Mouse (Mus musculus): Measurements from ENCODE around the gene Bicra. TPM values are rescaled to one million over a fixed set of nuclear protein-coding genes. Genes with fewer than 3 reads are reported as not detected.
A peak's percentile ranks its signal among the peaks of the same experiment; 100 is the strongest.

Gene Bicra
- total RNA-seq, 2 experiments from 2014 or later: 11.4 to 17.3 TPM

GRCm38 (mm10) chr7:16019256-16020094, 28.2 kb downstream of the Bicra start:
- intact Hi-C loops (cut with DNase I): no loop called here
- DNase-seq (ENCODE audit: low spot score in 2 of 2): no peak

DNA sequence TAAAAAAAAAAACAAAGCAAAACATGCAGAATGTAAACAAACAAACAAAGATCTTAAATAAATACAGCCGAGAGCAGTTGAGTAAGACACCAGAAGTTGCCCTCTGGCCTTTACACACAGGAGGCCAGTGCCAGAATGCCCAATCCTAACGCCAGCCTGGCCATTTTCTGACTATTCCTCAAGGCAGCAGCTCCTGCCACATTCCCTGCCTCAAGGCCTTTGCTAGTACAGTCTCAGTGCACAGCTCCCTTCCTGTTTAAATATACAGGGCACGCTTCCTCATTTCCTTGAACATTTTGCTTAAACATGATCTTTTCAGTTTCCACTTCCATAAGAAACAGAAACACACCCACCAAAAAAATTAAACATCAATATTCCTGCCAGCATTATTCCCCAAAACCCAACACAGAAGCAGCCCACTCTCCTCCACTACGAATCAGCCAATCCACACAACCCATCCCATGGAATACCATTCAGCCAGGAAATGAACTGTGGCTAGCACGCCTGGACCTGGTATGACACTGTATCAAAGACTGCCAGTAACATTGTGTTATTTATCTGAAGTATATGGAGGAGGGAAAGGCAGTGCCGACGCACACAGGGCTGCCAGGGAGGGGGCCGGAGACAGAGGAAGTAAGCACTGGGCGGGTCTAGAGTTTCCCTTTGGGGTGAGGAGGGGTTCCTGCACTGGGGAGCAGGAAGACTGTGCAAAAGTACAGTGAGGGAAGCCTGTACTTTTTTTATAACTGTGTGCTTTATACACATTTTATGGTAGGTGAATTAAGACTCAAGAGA, 29.5 kb downstream of the Bicra start:
- intact Hi-C loops (cut with DNase I): no loop called here

DNA sequence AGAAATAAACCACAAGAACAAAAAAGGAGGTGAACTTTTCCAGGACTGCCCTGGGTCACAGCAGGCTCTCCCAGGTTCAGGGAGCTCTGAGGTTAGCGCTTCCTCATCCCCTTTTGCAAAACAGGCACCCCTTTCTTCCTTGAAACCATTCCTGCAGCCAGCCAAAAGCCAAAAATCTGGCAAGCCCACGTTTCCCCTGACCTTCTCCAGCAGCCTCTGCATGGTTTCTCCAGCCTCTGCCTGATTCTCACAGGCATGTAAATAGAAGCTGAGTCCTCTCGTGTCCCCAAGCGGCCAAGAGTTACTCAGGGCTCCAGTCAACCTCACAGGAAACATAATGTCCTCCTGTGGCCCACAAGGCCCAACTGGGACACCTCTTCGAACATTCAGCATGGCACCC, 32.3 kb downstream of the Bicra start:
- intact Hi-C loops (cut with DNase I): no loop called here
- DNase-seq (ENCODE audit: low spot score in 2 of 2): no peak

More for the DNA sequence above, 29.5 kb downstream of the Bicra start:
- no peak for DNase-seq (ENCODE audit: low spot score in 2 of 2)

- DNase-seq (ENCODE audit: low spot score in 2 of 2): no peak
- intact Hi-C loops (cut with DNase I): no loop called here
These were observed 33.1 kb downstream of the Bicra start for GRCm38 (mm10) chr7:16014521-16015175.

GRCm38 (mm10) chr7:16013722-16014275, 33.9 kb downstream of the Bicra start:
- intact Hi-C loops (cut with DNase I): no loop called here
- no peak for DNase-seq (ENCODE audit: low spot score in 2 of 2)

DNA sequence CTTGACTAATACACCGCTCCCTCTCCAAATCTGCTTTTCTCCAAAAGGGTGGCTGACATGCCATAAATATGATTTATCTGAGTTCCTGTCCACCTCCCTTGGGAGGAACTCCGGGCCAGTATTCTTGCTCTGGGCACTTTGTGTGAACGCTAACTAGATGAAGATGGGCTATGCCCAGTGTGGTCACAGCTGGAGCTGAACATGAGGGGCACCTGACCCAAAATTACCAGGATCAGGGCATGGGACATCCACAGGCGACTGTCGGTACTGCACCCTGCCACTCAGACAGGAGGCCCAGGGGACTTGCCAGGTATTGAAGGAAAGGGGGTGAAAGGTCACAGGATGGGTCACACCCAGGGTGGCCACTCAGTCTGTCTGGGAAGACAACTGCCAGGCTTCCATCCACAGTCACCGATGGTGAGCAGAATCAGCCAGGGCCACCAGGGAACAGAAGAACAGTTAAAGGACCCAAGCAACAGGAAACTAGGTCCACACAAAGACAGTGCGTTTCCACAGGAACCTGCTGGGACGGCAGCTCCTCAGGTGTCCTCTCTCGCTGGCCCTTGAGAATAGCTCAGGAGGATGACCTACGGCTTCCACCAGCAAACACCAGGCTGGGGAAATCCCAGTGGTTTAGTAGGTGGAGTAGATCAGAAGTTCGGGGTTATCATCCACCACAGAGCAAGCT, 35.0 kb downstream of the Bicra start:
- no peak for DNase-seq (ENCODE audit: low spot score in 2 of 2)

GRCm38 (mm10) chr7:16011418-16012085, 36.2 kb downstream of the Bicra start:
- intact Hi-C loops (cut with DNase I): no loop called here
- no peak for DNase-seq (ENCODE audit: low spot score in 2 of 2)

More for the DNA sequence above, 35.0 kb downstream of the Bicra start:
- intact Hi-C loops (cut with DNase I): no loop called here

GRCm38 (mm10) chr7:16010649-16011048, 37.1 kb downstream of the Bicra start:
- intact Hi-C loops (cut with DNase I): no loop called here

DNA sequence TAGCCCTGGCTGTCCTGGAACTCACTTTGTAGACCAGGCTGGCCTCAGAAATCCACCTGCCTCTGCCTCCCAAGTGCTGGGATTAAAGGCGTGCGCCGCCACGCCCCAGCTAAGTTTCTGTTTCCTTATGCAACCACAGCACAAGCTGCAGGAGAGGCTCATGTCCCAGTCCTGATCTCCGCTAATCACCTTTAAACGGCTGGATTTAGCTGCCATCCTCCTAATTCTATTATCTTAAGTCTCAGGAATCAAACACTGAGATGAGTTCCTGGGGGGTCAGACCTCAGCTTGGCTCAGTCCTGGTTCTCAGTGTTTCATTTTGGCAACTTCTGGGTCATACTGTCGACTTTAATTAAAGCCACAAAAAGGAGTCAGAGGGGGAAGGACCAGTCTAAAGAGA, 38.1 kb downstream of the Bicra start:
- intact Hi-C loops (cut with DNase I): no loop called here
- no peak for DNase-seq (ENCODE audit: low spot score in 2 of 2)

More at GRCm38 (mm10) chr7:16010649-16011048, 37.1 kb downstream of the Bicra start:
- no peak for DNase-seq (ENCODE audit: low spot score in 2 of 2)

GRCm38 (mm10) chr7:16005020-16005419, 42.7 kb downstream of the Bicra start:
- no peak for DNase-seq (ENCODE audit: low spot score in 2 of 2)
- intact Hi-C loops (cut with DNase I): no loop called here

GRCm38 (mm10) chr7:16004177-16004856, 43.4 kb downstream of the Bicra start:
- intact Hi-C loops (cut with DNase I): loop anchor here (5.0 kb wide), 1 partner anchor 43 kb away; the partner anchor contains the start of gene Bicra
- DNase-seq (ENCODE audit: low spot score in 2 of 2): no peak

DNA sequence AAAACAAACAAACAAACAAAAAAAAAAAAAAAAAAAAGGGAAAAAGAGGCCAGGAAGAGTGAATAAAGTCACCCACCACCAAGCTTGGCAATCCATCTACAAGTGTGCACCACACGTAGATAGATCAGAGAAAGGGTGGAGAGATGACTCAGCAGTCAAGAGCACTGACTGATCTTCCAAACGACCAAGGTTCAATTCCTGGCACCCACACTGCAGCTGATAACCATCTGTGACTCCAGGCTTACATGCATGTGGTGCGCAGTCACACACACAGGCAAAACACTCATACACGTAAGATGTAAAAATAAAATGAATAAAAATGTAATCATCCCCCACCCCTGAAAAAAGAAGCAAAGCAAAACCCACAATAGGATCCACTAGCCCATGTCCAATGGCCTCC, 44.7 kb downstream of the Bicra start:
- intact Hi-C loops (cut with DNase I): loop anchor here (5.0 kb wide), 1 partner anchor 44 kb away; the partner anchor contains the start of gene Bicra
- DNase-seq (ENCODE audit: low spot score in 2 of 2): no peak

DNA sequence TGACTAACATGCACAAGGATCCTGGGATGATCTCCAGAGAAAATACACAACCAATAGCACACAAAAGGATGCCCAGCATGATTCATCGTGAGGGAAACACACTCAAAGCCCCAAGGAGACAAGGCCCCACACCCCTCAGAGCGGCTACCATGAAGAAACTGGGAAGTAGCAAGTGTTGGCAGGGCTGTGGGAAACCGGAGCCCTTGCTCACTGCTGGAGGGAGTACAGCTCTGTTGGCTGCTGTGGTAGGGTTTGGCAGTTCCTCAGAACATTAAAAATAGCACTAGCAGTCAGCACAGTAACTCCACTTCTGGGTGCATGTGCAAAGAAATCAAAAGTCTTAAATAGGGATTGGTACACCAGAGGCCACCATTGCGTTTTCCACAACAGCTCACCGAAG, 45.5 kb downstream of the Bicra start:
- peak; percentile 78 to 80 for DNase-seq (ENCODE audit: low spot score in 2 of 2)
- intact Hi-C loops (cut with DNase I): loop anchor here (5.0 kb wide), 1 partner anchor 45 kb away; the partner anchor contains the start of gene Bicra

DNA sequence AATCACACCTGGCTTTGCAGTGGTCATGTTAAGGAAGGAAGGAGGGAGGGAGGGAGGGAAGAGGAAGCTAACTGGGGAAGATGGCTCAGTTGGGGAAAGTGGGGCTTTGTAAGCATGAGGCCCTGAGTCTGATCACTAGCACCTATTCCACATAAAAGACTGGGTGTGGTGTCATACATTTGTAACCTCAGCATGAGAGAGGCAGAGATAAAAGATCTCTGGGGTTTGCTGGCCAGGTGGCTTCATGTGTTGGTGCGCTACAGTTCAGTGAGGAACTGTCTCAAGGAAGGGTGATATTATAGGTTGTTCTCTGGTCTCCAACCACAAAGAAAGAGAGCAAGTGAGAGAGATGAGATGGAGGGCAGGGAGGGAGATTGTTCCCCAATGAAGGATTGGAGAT, 46.0 kb downstream of the Bicra start:
- DNase-seq (ENCODE audit: low spot score in 2 of 2): no peak
- intact Hi-C loops (cut with DNase I): loop anchor here (5.0 kb wide), 1 partner anchor 46 kb away; the partner anchor contains the start of gene Bicra

- no peak for DNase-seq (ENCODE audit: low spot score in 2 of 2)
- intact Hi-C loops (cut with DNase I): no loop called here
These were observed 53.9 kb downstream of the Bicra start for GRCm38 (mm10) chr7:15993789-15994188.

DNA sequence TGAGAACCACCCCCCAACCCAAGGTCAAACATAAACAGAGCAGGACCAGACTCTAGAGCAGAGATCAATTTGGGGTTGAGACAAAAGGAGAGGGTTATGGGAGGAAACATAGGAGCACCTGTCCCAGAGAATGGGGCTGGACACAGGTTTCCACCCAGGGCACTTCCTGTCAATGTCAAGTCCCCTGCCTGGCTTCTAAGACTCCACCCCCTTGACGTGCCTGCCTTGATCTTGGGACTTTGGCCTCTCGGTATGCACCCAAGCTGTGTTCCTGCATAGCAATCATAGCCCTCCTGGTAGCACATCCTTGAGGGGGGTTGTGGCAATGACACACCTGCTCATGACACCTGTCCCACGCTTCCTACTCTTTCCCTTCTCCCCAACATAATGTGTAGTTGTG, 54.6 kb downstream of the Bicra start:
- no peak for DNase-seq (ENCODE audit: low spot score in 2 of 2)
- intact Hi-C loops (cut with DNase I): no loop called here

- DNase-seq (ENCODE audit: low spot score in 2 of 2): no peak
- intact Hi-C loops (cut with DNase I): no loop called here
These were observed 56.0 kb downstream of the Bicra start for GRCm38 (mm10) chr7:15991764-15992163.
